Comparison of ENCODE assay signal across 8 mouse cellular contexts in the genomic region with DNA sequence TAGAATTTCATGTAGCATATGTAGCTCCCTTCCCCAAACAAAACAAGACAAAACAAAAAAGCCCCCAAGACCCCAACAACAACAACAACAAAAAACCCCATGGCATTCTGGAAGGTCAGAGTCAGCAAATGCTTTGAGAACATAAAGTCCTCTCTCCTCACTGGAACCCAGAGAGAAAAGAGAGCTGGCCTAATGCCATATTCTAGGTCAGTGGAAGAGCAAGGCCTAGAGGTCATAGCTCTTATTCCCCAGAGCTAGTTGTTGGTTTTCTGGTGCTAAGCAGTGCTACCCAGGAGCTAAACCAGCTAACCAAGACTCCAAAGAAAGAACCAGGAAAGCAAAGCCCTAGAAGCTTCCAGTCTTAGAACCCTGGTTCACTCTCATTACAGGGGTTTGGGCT. TPM values are rescaled to one million over a fixed set of nuclear protein-coding genes. Genes with fewer than 3 reads are reported as not detected.
DNase-seq lines count a peak whose midpoint lies in the region; ATAC-seq and TF ChIP-seq lines count a peak whose summit lies in the region.

No protein-coding gene starts in this region.

- DNase-seq in 416B (ENCODE audit: low read depth): peak; percentile 17
- peak; percentile 40 for DNase-seq in heart, postnatal 0 days (ENCODE audit: low spot score)
- DNase-seq in liver, embryonic 11.5 days (ENCODE audit: low spot score): no peak
- no peak for DNase-seq in yolk sac, embryonic 10.5 days (ENCODE audit: low spot score)
- no peak for DNase-seq in ovary, postnatal 14 days (ENCODE audit: low spot score)
- no peak for DNase-seq in layer of hippocampus, adult 18-20 months (ENCODE audit: low spot score in 2 of 2)
- no peak for DNase-seq in adrenal gland, postnatal 25 days

- TF ChIP-seq CTCF in ES-Bruce4 (IDR thresholded peaks at IDR 0.05; ENCODE audit: low read depth, low read length): no peak
- TF ChIP-seq CTCF in heart, postnatal 0 days (IDR thresholded peaks at IDR 0.05; ENCODE audit: low read depth): no peak

- H3K4me2 ChIP-seq in heart, postnatal 0 days (ENCODE audit: low read depth, low read length): peak overlapping the region; percentile 60
- H3K4me2 ChIP-seq in liver, embryonic 11.5 days: peak overlapping the region; percentile 76

- TF ChIP-seq EP300 in ES-Bruce4 (IDR thresholded peaks at IDR 0.05; ENCODE audit: insufficient read depth, low read depth, low read length): no peak
- TF ChIP-seq EP300 in heart, postnatal 0 days (IDR thresholded peaks at IDR 0.05; ENCODE audit: low read depth): no peak

- H3K9ac ChIP-seq in ES-Bruce4 (ENCODE audit: low read depth, poor library complexity, severe bottlenecking): peak overlapping the region; percentile 79
- peak overlapping the region; percentile 78 for H3K9ac ChIP-seq in heart, postnatal 0 days (replicated peaks; ENCODE audit: low read depth, low read length)
- H3K9ac ChIP-seq in liver, embryonic 11.5 days (ENCODE audit: low read depth, low read length): peak overlapping the region; percentile 67

- no peak for TF ChIP-seq POLR2A in ES-Bruce4 (IDR thresholded peaks at IDR 0.05; ENCODE audit: insufficient read depth, low read length)

- no peaks in the 10 kb centered on the region for H3K9me3 ChIP-seq in ES-Bruce4 (replicated peaks; ENCODE audit: control insufficient read depth, insufficient read depth, low read length, poor library complexity, severe bottlenecking)
- H3K9me3 ChIP-seq in heart, postnatal 0 days (replicated peaks; ENCODE audit: control insufficient read depth, low read length): no peaks in the 10 kb centered on the region
- no peaks in the 10 kb centered on the region for H3K9me3 ChIP-seq in liver, embryonic 11.5 days (ENCODE audit: control insufficient read depth, low read length)

- H3K36me3 ChIP-seq in ES-Bruce4 (ENCODE audit: control insufficient read depth, insufficient read depth, low read length, poor library complexity, severe bottlenecking): peaks cover 18% of the 10 kb centered on the region; the same call in 1 of the 2 replicates
- peaks cover 14% of the 10 kb centered on the region; the same call in 1 of the 2 replicates for H3K36me3 ChIP-seq in heart, postnatal 0 days (replicated peaks; ENCODE audit: control insufficient read depth, insufficient read depth, low read length)
- peaks cover 9% of the 10 kb centered on the region; the same call in 1 of the 2 replicates for H3K36me3 ChIP-seq in liver, embryonic 11.5 days (ENCODE audit: control insufficient read depth, insufficient read depth, low read length)

- peak overlapping the region; percentile 63 for H3K27ac ChIP-seq in ES-Bruce4 (ENCODE audit: insufficient read depth, low read length)
- H3K27ac ChIP-seq in heart, postnatal 0 days (ENCODE audit: low read depth): peak overlapping the region; percentile 97
- peak overlapping the region; percentile 79; the same call in 1 of the 2 replicates for H3K27ac ChIP-seq in liver, embryonic 11.5 days (ENCODE audit: low read depth, low read length)

- no peaks in the 10 kb centered on the region for H3K27me3 ChIP-seq in ES-Bruce4 (ENCODE audit: control insufficient read depth, insufficient read depth, low read length, poor library complexity, severe bottlenecking)
- no peaks in the 10 kb centered on the region for H3K27me3 ChIP-seq in heart, postnatal 0 days (ENCODE audit: control insufficient read depth, insufficient read depth, low read length)
- H3K27me3 ChIP-seq in liver, embryonic 11.5 days (replicated peaks; ENCODE audit: control insufficient read depth, insufficient read depth, low read length): peaks cover 11% of the 10 kb centered on the region

- H3K4me1 ChIP-seq in ES-Bruce4 (ENCODE audit: control insufficient read depth, insufficient read depth, low read length): no peaks in the 10 kb centered on the region
- peaks cover 10% of the 10 kb centered on the region; the same call in 1 of the 2 replicates for H3K4me1 ChIP-seq in heart, postnatal 0 days (ENCODE audit: control insufficient read depth, insufficient read depth)
- H3K4me1 ChIP-seq in liver, embryonic 11.5 days (replicated peaks; ENCODE audit: control insufficient read depth, insufficient read depth, low read length): no peaks in the 10 kb centered on the region; the same call in 1 of the 2 replicates

- H3K4me3 ChIP-seq in ES-Bruce4 (ENCODE audit: low read depth, low read length): peak overlapping the region; percentile 95
- peak overlapping the region; percentile 58 for H3K4me3 ChIP-seq in heart, postnatal 0 days (ENCODE audit: low read depth, low read length)
- H3K4me3 ChIP-seq in liver, embryonic 11.5 days (ENCODE audit: low read depth, low read length): peak overlapping the region; percentile 71

- no peak for ATAC-seq in heart, postnatal 0 days (ENCODE audit: insufficient read depth, low read depth)
- no peak for ATAC-seq in liver, embryonic 11.5 days (replicated peaks; ENCODE audit: low FRiP score)

RNA-seq across cellular contexts. Expression of a gene that starts 1.0 kb away (rescaled TPM):
- 147 and 151 TPM in 2 replicates for polyA plus RNA-seq in ES-Bruce4 (2011; ENCODE audit: insufficient read depth, insufficient read length, low read depth, missing spikeins)
- 854 and 913 TPM in 2 replicates for total RNA-seq in heart, postnatal 0 days (2014; rRNA removed; ENCODE audit: low replicate concordance)
- polyA plus RNA-seq in heart, postnatal 0 days (2015; fragmentation: Nextera tagmentation; extraction: Ambion mirVana): 632 and 648 TPM in 2 replicates
- polyA plus RNA-seq in liver, embryonic 11.5 days (2014; fragmentation: Nextera tagmentation; extraction: Ambion mirVana): 196 and 206 TPM in 2 replicates
- total RNA-seq in layer of hippocampus, adult 18-20 months (2021): 100 to 1,000 TPM; 194 to 204 TPM
- 378 and 448 TPM in 2 replicates for total RNA-seq in adrenal gland, postnatal 25 days (2021)

RNA-seq across cellular contexts. Expression of a gene that starts 1.2 kb away (rescaled TPM):
- 108 and 132 TPM in 2 replicates for polyA plus RNA-seq in ES-Bruce4 (2011; ENCODE audit: insufficient read depth, insufficient read length, low read depth, missing spikeins)
- total RNA-seq in heart, postnatal 0 days (2014; rRNA removed; ENCODE audit: low replicate concordance): 122 and 146 TPM in 2 replicates
- polyA plus RNA-seq in heart, postnatal 0 days (2015; fragmentation: Nextera tagmentation; extraction: Ambion mirVana): 181 and 194 TPM in 2 replicates
- 207 and 230 TPM in 2 replicates for polyA plus RNA-seq in liver, embryonic 11.5 days (2014; fragmentation: Nextera tagmentation; extraction: Ambion mirVana)
- total RNA-seq in layer of hippocampus, adult 18-20 months (2021): 10 to 100 TPM; 87.4 to 87.6 TPM
- total RNA-seq in adrenal gland, postnatal 25 days (2021): 145 and 162 TPM in 2 replicates

RNA-seq across cellular contexts. Expression of a gene that starts 11.5 kb away (rescaled TPM):
- not detected in 2 replicates for polyA plus RNA-seq in ES-Bruce4 (2011; ENCODE audit: insufficient read depth, insufficient read length, low read depth, missing spikeins)
- total RNA-seq in heart, postnatal 0 days (2014; rRNA removed; ENCODE audit: low replicate concordance): 82.0 and 94.2 TPM in 2 replicates
- 70.5 and 73.1 TPM in 2 replicates for polyA plus RNA-seq in heart, postnatal 0 days (2015; fragmentation: Nextera tagmentation; extraction: Ambion mirVana)
- polyA plus RNA-seq in liver, embryonic 11.5 days (2014; fragmentation: Nextera tagmentation; extraction: Ambion mirVana): 0.81 and 1.3 TPM in 2 replicates
- total RNA-seq in layer of hippocampus, adult 18-20 months (2021): 1 to 10 TPM; 2.7 to 6.3 TPM
- 0.43 and 0.52 TPM in 2 replicates for total RNA-seq in adrenal gland, postnatal 25 days (2021)

RNA-seq across cellular contexts. Expression of a gene that starts 28.8 kb away (rescaled TPM):
- polyA plus RNA-seq in ES-Bruce4 (2011; ENCODE audit: insufficient read depth, insufficient read length, low read depth, missing spikeins): not detected in 2 replicates
- 0.31 and 3.4 TPM in 2 replicates for total RNA-seq in heart, postnatal 0 days (2014; rRNA removed; ENCODE audit: low replicate concordance)
- polyA plus RNA-seq in heart, postnatal 0 days (2015; fragmentation: Nextera tagmentation; extraction: Ambion mirVana): 0.67 and 0.81 TPM in 2 replicates
- polyA plus RNA-seq in liver, embryonic 11.5 days (2014; fragmentation: Nextera tagmentation; extraction: Ambion mirVana): 0.36 and 0.49 TPM in 2 replicates
- total RNA-seq in layer of hippocampus, adult 18-20 months (2021): 10 to 100 TPM; 11.7 to 12.2 TPM
- total RNA-seq in adrenal gland, postnatal 25 days (2021): 0.52 and 0.57 TPM in 2 replicates

RNA-seq across cellular contexts. Expression of a gene that starts 39.1 kb away (rescaled TPM):
- 22.0 and 24.1 TPM in 2 replicates for polyA plus RNA-seq in ES-Bruce4 (2011; ENCODE audit: insufficient read depth, insufficient read length, low read depth, missing spikeins)
- 2.0 and 2.6 TPM in 2 replicates for total RNA-seq in heart, postnatal 0 days (2014; rRNA removed; ENCODE audit: low replicate concordance)
- 0.08 and 0.12 TPM in 2 replicates for polyA plus RNA-seq in heart, postnatal 0 days (2015; fragmentation: Nextera tagmentation; extraction: Ambion mirVana)
- 0.25 and 0.86 TPM in 2 replicates for polyA plus RNA-seq in liver, embryonic 11.5 days (2014; fragmentation: Nextera tagmentation; extraction: Ambion mirVana)
- total RNA-seq in layer of hippocampus, adult 18-20 months (2021): 100 to 1,000 TPM in 1 of 2 experiments, 10 to 100 TPM in 1; 95.8 to 104 TPM
- total RNA-seq in adrenal gland, postnatal 25 days (2021): 3.1 and 4.6 TPM in 2 replicates

Comparison
In these comparisons a context has a peak if more than half of its experiments do, and no peak if none do; other contexts are left out.
1. DNase-seq: peak in 416B (single experiment) and heart, postnatal 0 days (single experiment); none in liver, embryonic 11.5 days (single experiment), yolk sac, embryonic 10.5 days (single experiment), ovary, postnatal 14 days (single experiment), layer of hippocampus, adult 18-20 months (0 of 2) and adrenal gland, postnatal 25 days (single experiment).
2. RNA of a gene that starts 11.5 kb away (total RNA-seq): 82.0 to 94.2 TPM in heart, postnatal 0 days; 2.7 to 6.3 TPM in layer of hippocampus, adult 18-20 months and 0.43 to 0.52 TPM in adrenal gland, postnatal 25 days; every median in the first group is over 10 times any median in the second.
3. Peak in every context shown above with its lines, with median percentiles within 50 percentile points of each other: H3K27ac ChIP-seq, H3K4me3 ChIP-seq and H3K9ac ChIP-seq.